Mouse (Mus musculus) lung, embryonic 16.5 days (tissue): ENCODE measurements around the gene Ranbp3l. TPM values are rescaled to one million over a fixed set of nuclear protein-coding genes. Genes with fewer than 3 reads are reported as not detected.

Source experiments
- ATAC-seq: fragments of 200-750 bp; cut with Nextera tagmentation; 2 replicates; pipeline ENCODE4 v1.8.0; 2017; ENCODE audit warnings: low read depth, mild to moderate bottlenecking, moderate library complexity
- H3K27ac ChIP-seq: fragments of 300-500 bp; sonication (generic); 2 replicates; pipeline ENCODE4 v1.5.1; 2014; ENCODE audit warnings: mild to moderate bottlenecking, control low read depth, low read length
- H3K27me3 ChIP-seq: fragments of 300-500 bp; sonication (generic); 2 replicates; pipeline ENCODE4 v1.6.1; 2014; ENCODE audit warnings: low read depth, low read length, mixed read lengths; ENCODE audit not compliant: control insufficient read depth, insufficient read depth
- H3K36me3 ChIP-seq: fragments of 300-500 bp; sonication (generic); 2 replicates; pipeline ENCODE4 v1.6.1; 2014; ENCODE audit warnings: low read length; ENCODE audit not compliant: control insufficient read depth, insufficient read depth
- H3K4me1 ChIP-seq: fragments of 300-500 bp; sonication (generic); replicated peaks from 2 replicates; pipeline ENCODE4 v1.6.1; 2014; ENCODE audit warnings: low read length, mixed read lengths; ENCODE audit not compliant: control insufficient read depth, insufficient read depth
- H3K4me2 ChIP-seq: fragments of 300-500 bp; sonication (generic); 2 replicates; pipeline ENCODE4 v1.6.1; 2014; ENCODE audit warnings: low read depth, low read length, control low read depth
- H3K4me3 ChIP-seq: fragments of 300-500 bp; sonication (generic); 2 replicates; pipeline ENCODE4 v1.5.1; 2014; ENCODE audit warnings: mild to moderate bottlenecking, low read length, control low read depth
- H3K9ac ChIP-seq: fragments of 300-500 bp; sonication (generic); 2 replicates; pipeline ENCODE4 v1.6.1; 2014; ENCODE audit warnings: low read length, control low read depth
- H3K9me3 ChIP-seq: fragments of 300-500 bp; sonication (generic); 2 replicates; pipeline ENCODE4 v1.6.1; 2016; ENCODE audit warnings: low read length; ENCODE audit not compliant: control insufficient read depth
- WGBS: fragments of 180-500 bp; shearing (Covaris S2); extraction: QIAGEN DNeasy Blood & Tissue Kit; methylation state at CpG from one replicate; pipeline ENCODE4 v1.1.7; 2014; 5-methylcytosine and 5-hydroxymethylcytosine counted together
- polyA plus RNA-seq: library from polyadenylated mRNA; unstranded; fragments of >200 nt; fragmentation: Nextera tagmentation; extraction: Ambion mirVana; gene quantifications from 2 replicates; pipeline ENCODE4 v1.2.1, GENCODE M21; 2015

The Ranbp3l gene
- polyA plus RNA-seq, 1 experiment from 2014 or later = 0.15 TPM

DNA sequence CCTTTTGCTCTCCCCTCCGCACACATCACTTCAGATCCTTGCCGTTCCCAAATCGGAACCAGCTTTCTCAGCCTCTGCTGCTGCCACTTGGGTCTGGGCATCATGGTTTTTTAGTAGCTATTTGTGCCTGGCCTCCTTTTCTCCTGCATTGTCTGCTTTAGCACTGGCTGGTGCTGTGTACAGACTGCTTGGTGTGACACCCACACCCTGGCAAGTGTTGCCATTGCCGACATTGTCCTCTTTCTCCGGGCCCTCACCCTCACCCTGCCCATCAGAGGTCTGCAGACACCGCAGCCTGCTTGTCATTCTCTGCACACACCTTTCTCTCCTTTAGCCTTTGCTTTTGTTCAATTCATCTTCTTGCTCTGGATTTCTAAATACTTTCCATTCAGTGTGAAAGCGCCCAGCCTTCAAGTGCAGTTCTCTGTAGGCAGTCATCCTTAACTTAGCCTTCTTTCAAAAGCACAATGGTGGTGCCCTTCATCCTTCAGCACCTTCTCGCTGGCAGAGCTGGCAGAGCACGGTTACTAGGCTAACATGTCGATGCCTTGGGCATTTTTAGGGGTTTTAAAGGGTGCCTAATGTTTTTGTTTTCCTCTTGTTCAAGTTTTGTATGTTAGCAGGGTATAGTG lies 132.8 kb downstream of the Ranbp3l start:
- Histone ChIP-seq H3K4me1 (no peaks in the 10 kb centered on the region), H3K9ac (no peak overlapping the region), H3K27me3 (no peaks in the 10 kb centered on the region), H3K9me3 (no peaks in the 10 kb centered on the region), H3K27ac (no peak overlapping the region), H3K36me3 (peaks cover 12% of the 10 kb centered on the region), H3K4me2 (no peak overlapping the region), H3K4me3 (no peak overlapping the region)
- no peak for ATAC-seq
- WGBS = 93% methylated on average over 10 of the region's 10 CpGs

DNA sequence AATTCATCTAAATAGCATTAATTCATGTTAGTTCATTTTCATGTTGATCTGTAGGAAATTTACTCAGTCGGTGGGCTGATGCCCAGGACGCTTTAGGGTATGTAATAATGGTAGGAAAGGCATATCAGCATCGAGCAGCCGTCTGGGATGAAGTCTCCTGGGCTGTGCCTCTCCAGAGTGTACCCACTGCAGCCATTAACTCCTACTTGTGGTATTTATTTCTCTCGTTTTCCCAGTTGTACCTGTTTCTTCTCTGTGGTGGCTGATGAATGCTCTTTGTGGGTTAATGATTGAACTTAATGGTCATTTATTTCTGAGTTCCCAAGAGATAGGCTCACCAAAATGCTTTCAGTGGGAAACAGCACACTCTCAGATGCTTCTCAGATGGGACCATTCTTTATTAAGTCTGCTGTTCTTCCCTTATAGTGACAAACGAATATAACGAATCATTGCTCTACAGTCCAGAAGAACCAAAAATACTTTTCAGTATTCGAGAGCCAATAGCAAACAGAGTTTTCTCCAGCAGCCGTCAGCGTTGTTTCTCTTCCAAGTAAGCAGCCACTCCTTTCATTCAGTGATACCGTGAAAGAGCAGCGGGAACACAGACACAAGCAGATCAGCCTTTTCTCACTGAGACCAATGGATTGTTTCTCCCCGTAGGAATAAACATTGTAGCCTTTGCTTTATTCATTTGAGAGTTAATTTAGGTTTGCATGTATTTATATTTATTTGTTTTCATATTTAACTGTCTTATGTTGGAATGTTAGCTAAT lies 138.7 kb downstream of the Ranbp3l start:
- H3K36me3 ChIP-seq = peaks cover 9% of the 10 kb centered on the region
- H3K9me3 ChIP-seq = no peaks in the 10 kb centered on the region
- no peaks in the 10 kb centered on the region for H3K27me3 ChIP-seq
- no peak overlapping the region for H3K4me2 ChIP-seq
- no peak overlapping the region for H3K27ac ChIP-seq
- H3K4me3 ChIP-seq = no peak overlapping the region
- H3K4me1 ChIP-seq = no peaks in the 10 kb centered on the region
- no peak for ATAC-seq
- WGBS = 72% methylated on average over 13 of the region's 13 CpGs
- H3K9ac ChIP-seq = no peak overlapping the region

DNA sequence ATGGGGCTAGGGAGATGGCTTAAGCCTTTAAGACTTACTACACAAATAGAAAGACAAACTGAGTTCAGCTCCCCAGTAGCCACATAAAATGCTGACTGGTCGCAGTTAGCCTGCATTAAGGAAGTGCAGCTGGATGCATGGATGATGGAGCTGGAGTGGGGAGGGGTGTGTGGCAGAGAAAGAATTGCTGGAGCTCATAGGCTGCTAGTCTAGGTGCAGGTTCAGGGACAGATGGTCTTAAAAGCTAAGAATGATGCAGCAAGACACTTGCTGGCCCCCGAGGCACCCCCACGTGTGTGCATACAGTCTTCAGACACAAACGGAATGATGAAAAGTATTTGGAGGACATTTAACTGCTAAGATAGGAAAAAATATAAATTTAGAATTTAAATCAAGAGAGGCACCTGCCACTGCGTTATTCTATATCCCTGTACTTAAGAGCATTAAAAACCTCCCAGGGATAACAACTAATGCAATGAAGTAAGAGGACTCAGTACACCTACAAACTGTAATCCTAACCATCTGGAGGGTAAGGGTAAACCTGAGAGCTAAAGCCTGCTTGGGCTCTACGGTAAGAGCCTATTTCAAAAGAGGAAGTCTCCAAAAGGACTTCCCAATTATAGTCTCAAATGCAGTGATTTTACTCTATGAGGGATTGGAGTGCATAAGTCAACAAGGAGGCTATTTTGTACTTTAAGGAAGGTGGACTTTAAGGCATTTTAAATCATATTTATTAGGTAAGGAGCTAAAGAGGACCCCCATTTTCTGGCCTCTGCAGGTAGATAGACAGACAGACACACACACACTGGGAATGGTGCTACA lies 143.0 kb downstream of the Ranbp3l start:
- no peak overlapping the region for H3K4me3 ChIP-seq
- no peak overlapping the region for H3K4me2 ChIP-seq
- peaks cover 25% of the 10 kb centered on the region for H3K36me3 ChIP-seq
- WGBS = 78% methylated on average over 6 of the region's 6 CpGs
- H3K27me3 ChIP-seq = no peaks in the 10 kb centered on the region
- 0 out of 2 replicates have a peak, but pooled peaks cover 2% of the 10 kb centered on the region for H3K4me1 ChIP-seq
- no peak overlapping the region for H3K9ac ChIP-seq
- ATAC-seq = no peak
- no peaks in the 10 kb centered on the region for H3K9me3 ChIP-seq
- no peak overlapping the region for H3K27ac ChIP-seq

DNA sequence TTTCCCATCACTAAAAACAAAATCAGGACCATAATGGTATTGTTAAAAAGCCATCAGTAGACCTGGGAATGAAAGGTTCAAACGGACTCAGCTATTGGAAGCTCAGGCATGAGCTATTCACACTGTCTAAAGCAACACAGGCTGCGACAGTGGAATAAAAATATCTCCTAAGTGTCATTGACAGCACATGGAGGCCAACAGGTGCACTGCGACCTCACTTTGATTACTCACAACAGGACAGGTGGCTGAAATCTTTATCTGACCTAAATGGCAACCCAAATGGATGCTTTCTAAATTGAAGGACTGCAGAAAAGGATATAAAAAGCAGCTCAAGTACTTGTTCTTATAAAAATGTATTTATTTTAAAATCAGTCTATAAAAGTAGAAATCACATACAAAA lies 143.9 kb downstream of the Ranbp3l start:
- H3K4me2 ChIP-seq = no peak overlapping the region
- H3K9me3 ChIP-seq = no peaks in the 10 kb centered on the region
- H3K36me3 ChIP-seq = peaks cover 31% of the 10 kb centered on the region
- 0 out of 2 replicates have a peak, but pooled peaks cover 2% of the 10 kb centered on the region for H3K4me1 ChIP-seq
- ATAC-seq = no peak
- H3K27ac ChIP-seq = no peak overlapping the region
- 83% methylated on average over 3 of the region's 3 CpGs for WGBS
- no peak overlapping the region for H3K9ac ChIP-seq
- H3K4me3 ChIP-seq = no peak overlapping the region
- no peaks in the 10 kb centered on the region for H3K27me3 ChIP-seq

DNA sequence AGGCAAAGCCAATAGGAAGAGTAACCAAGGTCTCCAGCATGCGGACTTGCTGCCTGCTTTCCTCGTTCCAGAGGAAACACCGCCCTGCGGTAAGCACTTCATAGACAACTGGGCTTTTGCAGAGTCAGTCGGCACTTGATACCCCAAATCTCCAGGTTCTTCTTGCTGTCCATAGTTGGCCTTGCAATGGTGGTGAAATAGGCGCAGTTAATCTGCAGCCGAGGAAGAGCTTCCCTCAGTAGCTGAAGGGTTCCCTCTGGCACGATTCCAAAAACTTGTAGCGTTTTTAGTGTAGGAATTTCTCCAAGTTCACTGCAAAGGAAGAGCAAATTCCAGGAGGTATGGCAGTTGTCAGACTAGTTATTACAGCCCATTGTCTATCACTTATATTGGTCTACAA lies 145.8 kb downstream of the Ranbp3l start:
- H3K36me3 ChIP-seq = peaks cover 30% of the 10 kb centered on the region
- H3K9ac ChIP-seq = no peak overlapping the region
- H3K4me1 ChIP-seq = 0 out of 2 replicates have a peak, but pooled peaks cover 2% of the 10 kb centered on the region
- no peaks in the 10 kb centered on the region for H3K27me3 ChIP-seq
- ATAC-seq = no peak
- no peaks in the 10 kb centered on the region for H3K9me3 ChIP-seq
- no peak overlapping the region for H3K4me2 ChIP-seq
- WGBS = 54% methylated on average over 9 of the region's 9 CpGs
- H3K27ac ChIP-seq = no peak overlapping the region
- no peak overlapping the region for H3K4me3 ChIP-seq

DNA sequence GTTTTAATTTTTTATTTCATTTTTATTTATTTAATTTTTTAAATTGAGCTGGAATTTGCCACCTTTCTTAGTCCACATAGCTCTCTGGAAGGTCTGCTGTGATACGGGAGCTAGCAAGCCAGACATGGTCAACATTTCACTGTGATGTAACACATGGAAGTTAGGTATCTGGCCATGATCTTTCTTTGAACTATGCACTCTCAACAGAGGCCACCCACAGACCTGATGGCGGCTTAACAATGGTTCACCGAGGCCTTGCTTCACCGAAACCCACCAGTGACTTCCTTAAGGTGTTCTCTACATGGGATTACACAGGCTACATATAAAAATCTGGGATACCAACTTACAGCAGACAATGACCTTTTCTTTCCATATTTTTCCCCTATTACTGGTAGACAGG lies 146.4 kb downstream of the Ranbp3l start:
- Histone ChIP-seq H3K27ac (no peak overlapping the region), H3K4me1 (0 out of 2 replicates have a peak, but pooled peaks cover 2% of the 10 kb centered on the region), H3K4me3 (no peak overlapping the region), H3K9ac (no peak overlapping the region), H3K27me3 (no peaks in the 10 kb centered on the region), H3K9me3 (no peaks in the 10 kb centered on the region), H3K4me2 (no peak overlapping the region), H3K36me3 (peaks cover 35% of the 10 kb centered on the region)
- 64% methylated on average over 4 of the region's 4 CpGs for WGBS
- no peak for ATAC-seq

DNA sequence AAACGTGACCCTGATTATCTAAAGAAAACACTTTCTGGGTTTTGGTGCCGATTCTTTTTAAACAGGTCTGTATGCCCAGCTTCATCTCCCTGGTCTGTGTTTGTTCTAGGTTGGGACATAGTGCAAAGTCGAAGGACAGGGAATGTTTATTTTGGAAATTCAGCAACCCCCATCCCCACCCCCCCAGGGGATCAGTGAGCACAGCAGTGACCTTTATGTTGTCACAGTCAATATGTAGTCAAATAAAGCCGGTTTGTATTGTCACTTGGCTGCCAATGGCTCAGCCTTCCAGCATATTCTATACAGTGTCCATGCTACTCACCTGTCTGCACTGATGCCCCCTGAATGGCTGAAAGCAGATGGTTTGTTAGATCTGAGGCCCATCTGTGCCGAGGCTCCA lies 146.8 kb downstream of the Ranbp3l start:
- Histone ChIP-seq H3K27ac (no peak overlapping the region), H3K4me2 (no peak overlapping the region), H3K9me3 (no peaks in the 10 kb centered on the region), H3K9ac (no peak overlapping the region), H3K36me3 (peaks cover 40% of the 10 kb centered on the region), H3K27me3 (no peaks in the 10 kb centered on the region), H3K4me3 (no peak overlapping the region), H3K4me1 (0 out of 2 replicates have a peak, but pooled peaks cover 2% of the 10 kb centered on the region)
- 26% methylated on average over 5 of the region's 5 CpGs for WGBS
- no peak for ATAC-seq
